Mouse (Mus musculus) embryonic facial prominence, embryonic 14.5 days (tissue): ENCODE data around the gene H2-Oa. TPM values are rescaled to one million over a fixed set of nuclear protein-coding genes. Genes with fewer than 3 reads are reported as not detected.

ENCODE experiments used
- ATAC-seq: fragments of 200-750 bp; cut with Nextera tagmentation; 2 replicates; pipeline ENCODE4 v1.8.0; 2017; ENCODE audit warnings: low read depth, moderate number of reproducible peaks, moderate TSS enrichment
- DNase-seq: peaks from one replicate; pipeline ENCODE4 v3.0.0-alpha.2; 2015; ENCODE audit warnings: low spot score
- H3K27ac ChIP-seq: fragments of 300-500 bp; sonication (generic); replicated peaks from 2 replicates; pipeline ENCODE4 v1.5.1; 2014; ENCODE audit warnings: low read depth, mild to moderate bottlenecking, low read length, moderate library complexity
- H3K27me3 ChIP-seq: fragments of 300-500 bp; sonication (generic); replicated peaks from 2 replicates; pipeline ENCODE4 v1.6.1; 2014; ENCODE audit warnings: low read length; ENCODE audit not compliant: control insufficient read depth, insufficient read depth
- H3K36me3 ChIP-seq: fragments of 300-500 bp; sonication (generic); 2 replicates; pipeline ENCODE4 v1.6.1; 2014; ENCODE audit warnings: low read length, mixed read lengths; ENCODE audit not compliant: control insufficient read depth, insufficient read depth
- H3K4me1 ChIP-seq: fragments of 300-500 bp; sonication (generic); 2 replicates; pipeline ENCODE4 v1.6.1; 2014; ENCODE audit warnings: antibody characterized with exemption, low read length; ENCODE audit not compliant: control insufficient read depth, insufficient read depth
- H3K4me2 ChIP-seq: fragments of 300-500 bp; sonication (generic); 2 replicates; pipeline ENCODE4 v1.6.1; 2014; ENCODE audit warnings: low read depth, mild to moderate bottlenecking, low read length, moderate library complexity, mixed read lengths
- H3K4me3 ChIP-seq: fragments of 300-500 bp; sonication (generic); 2 replicates; pipeline ENCODE4 v1.5.1; 2014; ENCODE audit warnings: low read depth, mild to moderate bottlenecking, low read length
- H3K9ac ChIP-seq: fragments of 300-500 bp; sonication (generic); 2 replicates; pipeline ENCODE4 v1.6.1; 2014; ENCODE audit warnings: low read depth, mild to moderate bottlenecking, low read length, moderate library complexity, mixed read lengths
- H3K9me3 ChIP-seq: fragments of 300-500 bp; sonication (generic); 2 replicates; pipeline ENCODE4 v1.6.1; 2016; ENCODE audit warnings: low read length; ENCODE audit not compliant: control insufficient read depth
- WGBS: fragments of 180-500 bp; shearing (Covaris S2); extraction: QIAGEN DNeasy Blood & Tissue Kit; methylation state at CpG from one replicate; pipeline ENCODE4 v1.1.7; 2014; 5-methylcytosine and 5-hydroxymethylcytosine counted together
- polyA plus RNA-seq: library from polyadenylated mRNA; unstranded; fragments of >200 nt; fragmentation: Nextera tagmentation; extraction: Ambion mirVana; gene quantifications from 2 replicates; pipeline ENCODE4 v1.2.1, GENCODE M21; 2014

Gene H2-Oa
- polyA plus RNA-seq, 1 experiment from 2014 or later, result 0.36 TPM

DNA sequence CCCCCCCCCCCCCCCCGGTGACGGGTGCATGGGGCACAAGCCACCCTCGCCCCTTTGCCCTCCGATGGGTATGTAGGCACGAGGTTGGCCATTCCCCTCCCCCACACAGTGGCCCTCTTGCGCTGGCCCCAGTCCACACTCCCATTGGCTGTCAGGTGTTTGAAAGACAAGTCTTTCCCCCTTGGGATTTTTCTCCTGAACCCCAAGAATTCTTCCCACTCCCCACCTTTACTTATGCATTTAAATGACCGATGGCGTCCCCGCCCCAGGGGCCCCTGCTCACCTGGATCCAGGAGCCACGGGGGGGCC lies 29.7 kb downstream of the H2-Oa start:
- Histone ChIP-seq H3K27me3 (no peaks in the 10 kb centered on the region), H3K9me3 (no peaks in the 10 kb centered on the region), H3K36me3 (peaks cover 29% of the 10 kb centered on the region), H3K9ac (peak overlapping the region; percentile 98), H3K27ac (peak overlapping the region; percentile 99), H3K4me2 (peak overlapping the region; percentile 90), H3K4me1 (peaks cover 18% of the 10 kb centered on the region), H3K4me3 (peak overlapping the region; percentile 92)
- DNase-seq, result peak; percentile 89
- WGBS, result 3% methylated on average over 6 of the region's 10 CpGs
- no peak for ATAC-seq

- H3K27me3 ChIP-seq, result no peaks in the 10 kb centered on the region
- peaks cover 21% of the 10 kb centered on the region for H3K4me1 ChIP-seq
- H3K27ac ChIP-seq, result peak within 1 kb of the TSS; percentile 99
- 0% methylated on average over 34 of the region's 75 CpGs for WGBS
- peak within 1 kb of the TSS; percentile 98 for H3K9ac ChIP-seq
- H3K4me2 ChIP-seq, result peak within 1 kb of the TSS; percentile 90
- H3K4me3 ChIP-seq, result peak within 1 kb of the TSS; percentile 92
- DNase-seq (peak; percentile 98), ATAC-seq (peak; percentile 41)
- peaks cover 25% of the 10 kb centered on the region for H3K36me3 ChIP-seq
- H3K9me3 ChIP-seq, result no peaks in the 10 kb centered on the region
These were observed 30.2 kb downstream of the H2-Oa start, which contains the start of gene Brd2 for GRCm38 (mm10) chr17:34122188-34122984. TSS of gene Brd2 (minus strand) at chr17:34122634.

DNA sequence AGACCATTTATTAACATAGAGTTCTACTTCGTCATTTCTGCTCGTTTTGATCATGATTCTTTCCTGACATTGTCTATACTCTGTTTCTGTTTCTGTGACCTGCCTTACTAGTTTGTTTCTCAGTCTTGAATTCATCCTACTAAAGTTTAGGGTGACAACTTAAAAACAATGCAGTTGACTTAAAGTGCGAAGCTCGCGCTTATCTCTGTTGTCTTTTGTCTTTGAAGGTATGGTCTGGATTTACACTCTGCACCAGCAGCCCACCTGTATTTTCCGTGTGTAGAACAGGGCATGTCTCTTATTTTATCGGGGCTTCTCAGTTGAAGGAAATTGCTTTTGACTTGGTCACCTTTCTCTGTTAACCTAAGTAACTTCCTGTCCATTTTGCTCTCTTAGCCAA lies 31.0 kb downstream of the H2-Oa start:
- Histone ChIP-seq H3K4me3 (peak overlapping the region; percentile 92), H3K9me3 (no peaks in the 10 kb centered on the region), H3K27ac (peak overlapping the region; percentile 99), H3K4me1 (peaks cover 28% of the 10 kb centered on the region), H3K36me3 (peaks cover 19% of the 10 kb centered on the region), H3K9ac (peak overlapping the region; percentile 98), H3K4me2 (peak overlapping the region; percentile 90), H3K27me3 (no peaks in the 10 kb centered on the region)
- WGBS, result 2% methylated on average over 7 of the region's 7 CpGs
- ATAC-seq (no peak), DNase-seq (no peak)

GRCm38 (mm10) chr17:34123518-34123917 lies 31.4 kb downstream of the H2-Oa start:
- Histone ChIP-seq H3K36me3 (peaks cover 15% of the 10 kb centered on the region), H3K9me3 (no peaks in the 10 kb centered on the region), H3K4me2 (peak overlapping the region; percentile 90), H3K4me1 (peaks cover 30% of the 10 kb centered on the region), H3K27ac (peak overlapping the region; percentile 99), H3K9ac (peak overlapping the region; percentile 98), H3K4me3 (peak overlapping the region; percentile 92), H3K27me3 (no peaks in the 10 kb centered on the region)
- no peak for ATAC-seq
- 0% methylated on average over 2 of the region's 2 CpGs for WGBS
- DNase-seq, result peak; percentile 68

- Histone ChIP-seq H3K27ac (no peak overlapping the region), H3K9ac (no peak overlapping the region), H3K9me3 (no peaks in the 10 kb centered on the region), H3K4me3 (no peak overlapping the region), H3K4me1 (peaks cover 38% of the 10 kb centered on the region), H3K27me3 (no peaks in the 10 kb centered on the region), H3K4me2 (peak overlapping the region; percentile 32), H3K36me3 (peaks cover 7% of the 10 kb centered on the region; the same call in 1 of the 2 replicates)
- no peak for ATAC-seq
- DNase-seq, result no peak
- WGBS, result 75% methylated on average over 6 of the region's 6 CpGs
These were observed 32.5 kb downstream of the H2-Oa start for GRCm38 (mm10) chr17:34124649-34125048.

GRCm38 (mm10) chr17:34126826-34127420 lies 34.8 kb downstream of the H2-Oa start:
- H3K36me3 ChIP-seq, result 0 out of 2 replicates have a peak, but pooled peaks cover 6% of the 10 kb centered on the region
- 53% methylated on average over 9 of the region's 9 CpGs for WGBS
- H3K9ac ChIP-seq, result peak overlapping the region; percentile 8; the same call in 1 of the 2 replicates
- no peak overlapping the region for H3K27ac ChIP-seq
- DNase-seq, result no peak
- no peak overlapping the region for H3K4me2 ChIP-seq
- no peak for ATAC-seq
- no peaks in the 10 kb centered on the region for H3K27me3 ChIP-seq
- peaks cover 38% of the 10 kb centered on the region for H3K4me1 ChIP-seq
- no peak overlapping the region for H3K4me3 ChIP-seq
- H3K9me3 ChIP-seq, result no peaks in the 10 kb centered on the region

- Histone ChIP-seq H3K36me3 (0 out of 2 replicates have a peak, but pooled peaks cover 6% of the 10 kb centered on the region), H3K4me3 (no peak overlapping the region), H3K27ac (no peak overlapping the region), H3K9me3 (no peaks in the 10 kb centered on the region), H3K4me1 (peaks cover 38% of the 10 kb centered on the region), H3K27me3 (no peaks in the 10 kb centered on the region), H3K4me2 (no peak overlapping the region), H3K9ac (no peak overlapping the region)
- DNase-seq (peak; percentile 48), ATAC-seq (no peak)
- 34% methylated on average over 6 of the region's 6 CpGs for WGBS
These were observed 35.3 kb downstream of the H2-Oa start for GRCm38 (mm10) chr17:34127475-34127874.

- Histone ChIP-seq H3K4me1 (peaks cover 38% of the 10 kb centered on the region), H3K9me3 (no peaks in the 10 kb centered on the region), H3K36me3 (0 out of 2 replicates have a peak, but pooled peaks cover 6% of the 10 kb centered on the region), H3K4me2 (peak overlapping the region; percentile 31), H3K4me3 (peak overlapping the region; percentile 13; the same call in 1 of the 2 replicates), H3K27me3 (no peaks in the 10 kb centered on the region), H3K9ac (peak overlapping the region; percentile 34; the same call in 1 of the 2 replicates), H3K27ac (no peak overlapping the region)
- 26% methylated on average over 13 of the region's 13 CpGs for WGBS
- ATAC-seq (no peak), DNase-seq (no peak)
These were observed 36.3 kb downstream of the H2-Oa start for GRCm38 (mm10) chr17:34128264-34128937.
